Mouse (Mus musculus) left cerebral cortex, postnatal 36 days (tissue): ENCODE measurements around the gene Pik3r6. TPM values are rescaled to one million over a fixed set of nuclear protein-coding genes. Genes with fewer than 3 reads are reported as not detected.

ENCODE experiments used
- DNase-seq, 2 experiments: peaks; one replicate each; pipeline ENCODE4 v3.0.0; 2021 to 2022; ENCODE audit warnings: low spot score in 2 of 2, mixed read lengths in 1 of 2
- intact Hi-C: fragments of 180-260 bp; cut with DNase I; formaldehyde crosslinking; loops from one replicate; pipeline ENCODE4 v1.15.1; 2025
- total RNA-seq, 2 experiments: library from RNA; stranded (reverse); gene quantifications; 2 replicates each; pipeline ENCODE4 v1.2.3; 2021

The Pik3r6 gene
- total RNA-seq = 1 to 10 TPM; 2.9 to 3.8 TPM

DNA sequence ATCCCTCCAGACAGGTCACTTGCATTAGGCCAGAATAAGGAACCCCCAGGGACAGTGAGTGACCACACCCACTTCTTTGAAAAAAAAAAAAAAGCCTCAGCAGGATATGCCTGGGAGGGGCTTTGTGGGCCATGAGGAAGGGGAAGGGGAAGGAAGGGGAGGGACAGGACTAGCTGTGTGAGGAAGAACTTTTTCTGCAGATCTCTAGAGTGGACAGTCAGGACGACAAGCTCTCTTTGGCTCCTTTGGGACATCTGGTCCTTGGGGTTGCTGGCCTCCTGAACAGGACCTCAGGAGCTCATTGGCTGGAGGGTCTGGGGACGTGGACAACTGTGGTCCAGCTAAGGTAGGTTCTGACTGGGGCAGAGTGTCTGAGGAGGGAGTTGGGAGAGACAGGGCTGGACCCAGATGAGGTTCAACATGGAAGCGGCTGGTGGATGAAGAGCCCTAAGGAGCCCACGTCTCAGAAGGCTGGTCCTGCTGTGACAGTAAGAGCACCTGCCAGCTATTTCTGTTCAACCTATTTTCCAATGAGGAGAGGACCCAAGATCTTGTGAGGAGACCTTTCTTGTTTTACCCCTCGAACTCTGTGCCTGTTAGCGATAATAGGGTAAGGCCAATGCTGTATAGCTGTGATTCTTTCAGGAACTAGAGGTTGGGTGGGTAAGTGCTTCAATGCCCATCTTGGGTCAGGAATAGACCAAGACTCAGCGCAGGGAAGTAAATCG, at the start of gene Pik3r6:
TSS of gene Pik3r6 (plus strand) at position 118 of the 728 bp plus-strand sequence.
- no peak for DNase-seq
- intact Hi-C loops = no loop called here

DNA sequence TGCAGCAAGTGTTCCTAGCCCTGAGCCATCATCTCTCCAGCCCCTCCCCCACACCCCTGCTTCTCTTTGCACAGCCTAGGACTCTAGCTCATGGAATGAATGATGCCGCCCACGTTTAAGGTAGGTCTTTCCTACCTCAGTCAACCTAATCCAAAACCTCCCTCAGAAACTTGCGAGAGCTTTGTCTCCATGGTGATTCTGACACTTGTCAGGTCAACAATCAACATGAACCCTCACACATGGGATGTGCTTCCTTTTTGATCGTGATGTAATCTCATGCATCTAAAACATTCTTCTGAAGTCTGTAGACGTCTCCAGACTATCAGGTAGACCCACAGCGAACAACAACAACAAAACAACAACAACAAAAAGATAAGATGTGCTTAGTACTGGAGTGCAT, 49.5 kb upstream of the Pik3r6 start:
- intact Hi-C loops = no loop called here
- DNase-seq = no peak

DNA sequence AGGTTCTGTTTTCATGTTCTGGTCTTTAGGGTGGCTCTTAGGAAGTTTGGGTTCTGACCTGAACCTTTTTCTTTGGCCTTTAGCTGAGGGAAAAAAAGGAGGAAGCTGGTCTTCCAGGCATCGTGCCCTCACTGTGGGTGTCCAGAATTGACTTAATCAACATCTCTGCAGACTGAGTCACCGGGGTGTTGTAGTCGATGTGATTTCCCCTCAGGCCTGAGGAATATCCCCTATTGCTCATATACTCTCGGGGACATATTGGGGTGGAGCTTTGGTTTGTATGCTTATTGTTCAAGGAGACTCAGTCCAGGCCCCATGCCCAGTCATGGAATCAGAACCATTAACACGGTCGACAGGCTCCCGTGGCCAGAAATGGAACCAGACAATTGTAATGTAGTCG, 44.7 kb upstream of the Pik3r6 start:
- no peak for DNase-seq
- intact Hi-C loops = no loop called here

DNA sequence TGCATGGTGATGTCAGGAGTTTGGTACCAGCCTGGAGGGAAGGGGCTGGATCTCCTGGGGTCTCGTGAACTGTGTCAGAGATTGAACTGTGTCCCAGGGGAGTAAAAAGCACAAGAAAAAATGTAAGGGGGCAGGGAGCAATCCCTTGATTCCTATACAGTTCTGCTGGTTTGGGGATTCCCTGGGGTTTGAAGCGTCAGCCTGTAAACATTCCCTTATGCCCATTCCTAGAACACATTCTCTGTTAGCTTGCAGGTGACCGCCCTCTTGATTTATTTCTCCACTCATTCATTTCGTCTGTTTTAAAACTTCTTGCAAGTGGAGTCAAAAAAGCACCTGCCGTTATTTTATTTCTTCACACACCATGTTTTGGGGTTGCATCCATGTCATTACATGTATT, 43.8 kb upstream of the Pik3r6 start:
- intact Hi-C loops = no loop called here
- DNase-seq = no peak

DNA sequence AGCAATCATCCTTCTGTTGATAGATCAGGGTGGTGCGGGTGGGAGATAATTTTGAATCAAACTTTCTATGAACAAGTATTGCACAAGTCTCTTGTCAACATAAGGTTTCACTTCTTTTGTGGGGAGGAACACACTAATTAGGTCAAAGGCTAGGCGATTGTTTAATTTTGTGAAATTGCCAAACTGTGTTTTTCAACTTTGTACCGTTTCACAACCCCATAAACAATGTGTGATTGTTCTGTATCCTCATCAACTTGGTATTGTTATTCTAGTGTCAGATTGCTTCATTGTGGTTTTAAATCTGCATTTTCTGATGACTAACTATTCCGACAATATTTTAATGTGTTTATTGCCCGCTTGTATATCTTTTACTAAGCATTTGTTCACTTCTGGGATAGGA, 43.3 kb upstream of the Pik3r6 start:
- DNase-seq = no peak
- intact Hi-C loops = no loop called here

DNA sequence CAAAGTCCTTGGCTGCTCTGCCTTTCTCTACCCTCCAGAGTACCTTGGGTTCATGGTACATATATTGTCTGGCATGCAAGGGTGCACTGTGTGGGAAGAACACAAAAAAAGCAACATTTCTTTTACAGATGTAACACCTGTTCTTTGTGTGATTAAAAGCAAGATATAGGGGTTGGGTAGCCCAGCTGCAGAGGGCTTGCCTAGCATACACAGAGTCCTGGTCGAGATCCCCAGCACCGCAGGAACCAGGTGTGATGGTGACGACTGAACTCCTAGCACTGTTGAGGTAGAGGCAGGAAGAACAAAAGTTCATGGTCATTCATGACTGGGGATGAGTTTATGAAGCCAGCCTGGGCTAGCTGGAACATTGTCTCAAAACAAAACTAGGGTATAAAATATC, 40.1 kb upstream of the Pik3r6 start:
- no peak for DNase-seq
- intact Hi-C loops = no loop called here

DNA sequence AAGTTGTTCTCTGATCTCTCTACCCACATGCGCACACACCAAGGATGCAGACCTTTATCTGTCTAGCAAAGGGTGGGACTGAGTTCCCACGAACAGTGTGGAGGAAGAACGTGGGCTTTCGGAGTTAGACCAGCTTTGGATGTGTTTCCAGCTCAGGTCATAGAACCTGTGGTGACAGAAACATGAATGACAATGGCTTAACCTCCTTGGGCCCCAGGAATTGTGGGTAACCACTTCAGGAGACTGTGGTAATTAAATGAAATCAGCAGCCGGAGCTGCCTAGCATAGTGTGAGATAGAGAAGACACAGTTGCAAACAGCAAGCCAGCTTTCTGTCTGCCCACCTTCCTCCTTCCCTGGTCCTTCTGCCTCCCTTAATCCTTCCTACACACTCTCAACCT, 38.6 kb upstream of the Pik3r6 start:
- no peak for DNase-seq
- intact Hi-C loops = no loop called here

DNA sequence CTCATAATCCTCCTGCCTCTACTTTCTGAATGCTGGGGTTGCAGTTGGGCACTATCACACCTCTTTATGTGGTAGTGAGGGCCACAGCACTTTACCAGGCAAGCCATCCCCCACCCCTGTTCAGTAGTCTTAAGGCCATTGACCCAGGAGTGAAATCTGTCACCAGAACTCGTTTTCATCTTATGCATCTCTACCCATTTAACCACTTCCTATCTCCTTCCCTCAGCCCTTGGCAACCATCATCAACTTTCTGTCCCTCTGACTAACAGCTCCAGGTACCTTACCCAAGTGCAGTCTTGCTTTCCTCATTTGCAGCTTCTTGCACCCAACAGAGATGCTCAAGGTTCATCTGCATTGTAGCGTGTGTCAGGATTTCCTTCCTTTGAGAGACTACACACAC, 37.7 kb upstream of the Pik3r6 start:
- intact Hi-C loops = no loop called here
- no peak for DNase-seq

DNA sequence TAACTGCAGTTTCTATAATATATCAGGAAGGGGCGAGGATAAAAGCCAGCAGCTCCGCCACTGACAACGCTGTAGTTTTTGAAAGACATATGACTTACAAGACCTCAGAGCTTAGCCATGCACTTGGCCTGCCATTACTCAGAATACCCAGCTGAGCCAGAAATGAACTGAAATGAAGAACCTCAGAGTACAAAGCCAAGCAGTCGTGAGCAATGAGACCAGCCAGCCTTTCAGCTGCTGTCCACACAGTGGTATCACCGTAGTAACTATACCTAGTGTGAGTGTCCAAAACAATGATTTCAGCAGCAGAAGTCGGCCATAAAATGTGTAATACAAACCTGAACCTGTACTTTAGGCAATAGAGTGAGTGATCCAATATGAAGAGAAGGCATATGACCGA, 35.4 kb upstream of the Pik3r6 start:
- intact Hi-C loops = no loop called here
- no peak for DNase-seq

DNA sequence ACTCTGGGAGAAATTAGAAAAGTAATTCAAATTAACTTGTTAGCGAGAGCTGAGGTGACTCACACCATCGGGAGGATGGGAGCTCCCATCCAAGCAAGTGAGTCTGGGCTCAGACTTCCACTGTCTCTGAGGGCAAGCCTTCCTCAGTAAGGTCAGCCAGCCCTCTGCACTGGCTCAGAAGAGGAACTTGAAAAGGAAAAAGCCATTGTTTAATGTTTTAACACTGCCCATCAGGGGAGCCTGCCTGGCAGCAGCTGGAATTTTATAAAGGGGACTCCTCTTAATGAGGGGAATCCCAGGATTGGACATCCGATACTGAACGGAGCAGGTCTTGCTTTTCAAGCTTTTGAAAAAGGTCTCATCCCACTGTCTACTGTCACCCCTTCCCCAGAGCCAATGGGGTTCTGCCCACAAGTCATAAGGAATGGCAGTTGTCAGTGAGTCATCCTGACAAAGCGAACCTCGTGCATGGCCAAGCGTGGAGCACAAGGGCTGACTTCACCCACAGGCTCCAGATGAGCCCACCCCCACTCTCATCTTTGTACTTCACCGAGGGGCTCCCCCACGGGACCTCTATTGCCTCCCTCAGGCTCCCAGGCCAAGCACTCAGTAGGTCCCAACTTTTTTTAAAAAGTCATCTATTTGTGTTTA, 34.7 kb upstream of the Pik3r6 start:
- no peak for DNase-seq

DNA sequence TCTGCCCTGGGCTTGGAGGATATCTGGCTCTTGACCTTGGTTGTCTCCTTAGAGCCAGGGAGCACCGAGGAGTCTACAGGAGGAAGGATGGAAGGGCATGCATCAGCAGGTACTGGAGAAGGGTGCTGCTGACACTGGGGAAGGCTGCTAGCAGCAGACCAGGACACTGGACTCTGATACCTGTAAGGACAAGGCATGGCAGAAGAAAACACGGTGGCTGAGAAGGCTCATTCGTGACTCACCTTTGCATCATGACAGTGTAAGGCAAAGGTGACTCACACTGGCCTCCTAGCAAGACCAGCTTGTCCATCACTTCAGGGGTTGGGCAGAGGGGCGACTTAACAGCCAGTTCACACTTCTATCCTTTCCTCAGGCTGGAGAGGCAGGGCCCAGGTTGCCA, 33.9 kb upstream of the Pik3r6 start:
- intact Hi-C loops = no loop called here
- no peak for DNase-seq

More for the DNA sequence above, 34.7 kb upstream of the Pik3r6 start:
- intact Hi-C loops = no loop called here

DNA sequence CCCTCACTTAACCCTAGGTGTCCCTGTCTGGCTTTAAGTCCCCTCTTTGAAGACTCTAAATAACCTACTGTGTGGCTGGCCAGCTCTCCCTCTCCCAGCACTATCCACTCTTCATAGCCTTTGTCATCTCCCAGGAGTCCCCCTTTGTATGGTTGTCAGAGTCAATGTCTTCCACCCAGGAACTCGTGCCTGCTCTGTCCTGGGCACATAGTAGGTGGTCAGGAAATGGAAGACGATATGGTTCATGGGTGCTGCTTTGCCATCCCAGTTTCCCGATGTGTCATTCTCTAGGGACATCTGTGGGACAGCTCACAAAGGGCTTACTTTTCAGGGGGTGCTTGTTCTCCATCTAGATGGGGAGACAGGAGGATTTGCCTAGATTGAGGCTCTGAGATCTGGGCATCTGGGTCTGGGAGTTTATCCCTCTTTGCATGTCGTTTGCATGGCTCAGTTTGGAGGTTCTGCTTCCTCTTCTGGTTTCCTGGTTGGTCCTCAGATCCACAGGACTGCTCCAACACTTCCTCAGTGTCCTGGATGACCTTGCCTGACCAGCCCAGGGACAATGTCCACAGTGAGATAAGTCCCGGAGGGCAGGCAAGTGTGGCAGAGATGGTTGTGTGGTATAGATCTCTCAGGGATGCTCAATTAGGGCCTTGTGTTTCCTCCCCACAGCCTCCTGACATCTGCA, 30.5 kb upstream of the Pik3r6 start:
- intact Hi-C loops = loop anchor here (5.0 kb wide), 1 partner anchor 40 kb away; the partner anchor contains the start of gene Pik3r5
- no peak for DNase-seq

DNA sequence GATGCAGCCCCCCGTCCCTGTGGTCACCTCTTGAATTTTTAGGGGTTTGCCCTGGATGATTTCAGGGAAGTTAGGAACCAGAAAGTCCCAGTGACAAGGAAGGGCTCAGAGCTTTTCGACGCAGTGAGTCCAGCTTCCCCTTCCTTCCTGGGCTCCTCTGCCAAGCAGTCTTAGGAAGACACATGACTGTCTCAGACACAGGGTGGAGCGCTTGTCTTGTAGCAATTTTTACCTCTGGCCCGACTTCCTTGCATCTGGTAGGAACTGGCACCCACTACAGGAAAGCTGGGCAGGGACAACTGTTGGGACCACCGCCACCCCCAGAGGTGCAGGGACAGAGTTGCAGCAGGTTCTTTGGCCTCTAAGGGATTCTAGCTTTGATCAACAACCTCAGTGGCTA, 28.2 kb upstream of the Pik3r6 start:
- DNase-seq = no peak
- intact Hi-C loops = loop anchor here (5.0 kb wide), 1 partner anchor 42 kb away; the partner anchor contains the start of gene Pik3r5

DNA sequence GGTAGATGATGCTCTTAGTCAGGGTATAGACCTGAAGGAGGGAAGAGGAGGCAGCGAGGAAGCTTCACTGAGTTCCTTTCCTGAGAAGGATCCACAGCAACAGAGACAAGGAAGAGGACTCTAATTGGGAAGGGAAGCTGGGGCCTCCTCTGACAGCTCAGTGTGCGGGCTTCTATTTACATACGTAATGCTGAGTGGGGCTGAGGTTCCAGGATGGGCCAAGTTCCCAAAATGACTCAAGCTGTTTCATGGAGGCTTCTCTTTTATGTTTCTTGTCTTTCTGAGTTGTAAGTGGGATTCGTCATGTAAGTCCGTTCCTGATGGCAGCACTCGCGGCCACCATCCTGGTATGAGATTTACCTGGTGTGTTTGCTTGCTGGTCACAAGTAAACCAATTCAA, 27.1 kb upstream of the Pik3r6 start:
- intact Hi-C loops = no loop called here
- DNase-seq = peak in 1 of 2 experiments; percentile 11

DNA sequence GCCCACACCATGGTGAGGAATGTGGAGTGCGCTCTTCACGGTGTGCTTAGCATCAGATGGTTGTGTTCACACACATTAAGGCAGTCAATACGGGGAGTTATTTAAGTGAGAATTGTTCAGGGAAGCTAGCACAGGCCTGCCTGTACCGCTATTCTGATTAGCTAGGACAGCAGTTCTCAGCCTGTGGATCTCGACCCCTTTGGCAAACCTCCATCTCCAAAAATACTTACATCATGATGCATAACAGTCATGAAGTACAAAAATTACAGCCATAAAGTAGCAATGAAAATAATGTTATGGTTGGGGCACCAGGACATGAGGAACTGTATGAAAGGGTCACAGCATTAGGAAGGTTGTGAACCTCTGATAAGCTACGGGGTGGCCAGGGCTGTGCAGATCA, 25.2 kb upstream of the Pik3r6 start:
- no peak for DNase-seq
- intact Hi-C loops = no loop called here

DNA sequence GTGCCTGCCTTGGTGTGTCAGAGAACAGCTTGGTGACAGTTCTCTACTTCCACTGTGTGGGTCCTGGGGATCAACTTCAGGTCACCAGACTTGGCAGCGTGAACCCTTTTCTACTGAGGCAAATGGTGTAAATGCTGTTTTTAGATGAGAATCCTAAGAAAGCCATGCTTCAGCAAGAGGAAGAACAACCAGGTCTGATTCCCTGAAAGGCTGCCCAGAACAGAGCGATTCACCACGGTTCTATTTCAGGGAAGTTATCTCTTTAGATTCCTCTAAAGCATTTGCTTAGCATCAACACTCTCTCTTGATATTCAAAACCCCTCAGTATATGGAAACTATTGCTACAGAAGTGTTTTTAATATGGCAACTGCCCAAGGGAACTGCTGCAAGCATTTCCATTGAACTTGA, 24.2 kb upstream of the Pik3r6 start:
- DNase-seq = peak; percentile 40 to 45
- intact Hi-C loops = no loop called here

DNA sequence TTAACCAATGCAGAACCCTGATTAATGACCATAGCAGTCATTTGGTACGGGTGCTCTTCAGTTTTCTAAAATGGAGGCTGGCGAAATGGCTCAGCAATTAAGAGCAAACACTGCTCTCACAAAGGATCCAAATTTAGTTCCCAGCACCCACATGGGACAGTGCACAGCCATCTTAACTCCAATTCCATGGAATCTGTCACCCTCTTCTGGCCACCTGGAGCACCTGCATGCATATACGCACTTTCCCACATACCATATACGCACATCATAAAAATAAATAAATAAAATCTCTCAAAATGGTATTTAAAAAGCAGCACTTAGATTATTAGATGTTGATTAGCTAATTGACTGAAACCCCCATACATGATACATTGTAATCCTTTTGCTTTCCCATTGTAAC, 22.2 kb upstream of the Pik3r6 start:
- no peak for DNase-seq
- intact Hi-C loops = loop anchor here (10.0 kb wide), 1 partner anchor 324 kb away; no protein-coding TSS in a partner anchor

DNA sequence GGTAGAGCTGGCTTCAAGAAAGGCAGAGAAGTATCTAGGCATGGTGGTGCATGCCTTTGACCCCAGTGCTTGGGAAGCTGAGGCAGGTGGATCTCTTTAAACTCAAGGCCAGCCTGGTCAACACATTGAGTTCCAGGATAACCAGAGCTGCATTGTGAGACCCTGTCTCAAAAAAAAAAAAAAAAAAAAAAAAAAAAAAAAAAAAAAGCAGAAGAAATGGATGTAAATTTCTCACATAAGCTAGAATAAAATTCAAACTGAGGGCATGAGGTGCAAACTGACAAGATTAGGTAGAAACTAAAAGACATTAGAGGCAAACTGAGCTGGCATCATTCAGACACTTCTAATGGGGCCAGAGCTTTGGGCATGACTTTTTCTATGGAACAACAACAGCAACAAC, 20.8 kb upstream of the Pik3r6 start:
- DNase-seq = no peak
- intact Hi-C loops = loop anchor here (10.0 kb wide), 1 partner anchor 323 kb away; no protein-coding TSS in a partner anchor

DNA sequence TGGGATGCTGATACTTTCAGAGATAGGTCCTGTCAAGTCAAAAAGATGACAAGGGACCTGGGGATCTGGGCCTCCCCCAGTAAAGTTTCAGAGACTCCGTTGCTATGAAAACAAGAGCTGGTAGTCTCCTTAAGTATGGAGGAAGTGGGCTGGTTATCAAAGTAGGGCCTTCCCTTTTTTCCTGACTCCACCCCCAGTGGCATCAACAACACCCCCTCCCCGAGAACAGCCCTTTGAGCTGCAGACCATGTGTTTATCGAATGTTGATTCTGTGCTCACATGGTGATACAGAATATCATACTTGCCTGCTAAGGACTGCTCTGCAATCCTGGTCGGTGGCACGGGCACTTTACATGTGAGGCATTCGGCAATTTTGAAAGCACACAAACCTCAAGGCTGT, 19.6 kb upstream of the Pik3r6 start:
- intact Hi-C loops = loop anchor here (10.0 kb wide), 1 partner anchor 322 kb away; no protein-coding TSS in a partner anchor
- no peak for DNase-seq

DNA sequence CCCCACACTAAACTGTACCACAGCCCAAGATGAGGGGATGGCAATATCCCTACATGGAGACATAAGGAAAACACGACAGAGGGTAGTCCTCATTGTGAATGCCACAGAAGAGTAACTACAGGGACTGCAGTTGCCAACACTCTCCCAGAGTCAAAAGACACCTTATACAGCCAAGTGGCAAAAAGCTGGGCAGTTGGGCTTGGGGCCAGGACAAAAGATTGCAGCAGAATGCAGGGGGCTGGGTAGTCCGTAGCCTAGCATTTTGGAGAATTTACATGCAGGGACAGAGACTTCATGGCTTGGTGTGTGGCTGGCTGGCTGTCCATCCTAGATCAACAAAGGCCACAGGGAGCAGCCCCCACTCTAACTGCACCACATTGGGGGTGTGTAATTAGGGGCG, 18.4 kb upstream of the Pik3r6 start:
- no peak for DNase-seq
- intact Hi-C loops = loop anchor here (10.0 kb wide), 1 partner anchor 320 kb away; no protein-coding TSS in a partner anchor
